Mouse (Mus musculus) kidney, embryonic 16.5 days (tissue): ENCODE data around the gene Vmn1r237. TPM values are rescaled to one million over a fixed set of nuclear protein-coding genes. Genes with fewer than 3 reads are reported as not detected.

Experiments
- ATAC-seq: fragments of 200-750 bp; cut with Nextera tagmentation; 2 replicates; pipeline ENCODE4 v1.8.0; 2017; ENCODE audit warnings: moderate TSS enrichment; ENCODE audit not compliant: low FRiP score, low TSS enrichment
- H3K27ac ChIP-seq: fragments of 300-500 bp; sonication (generic); 2 replicates; pipeline ENCODE4 v1.5.1; 2014; ENCODE audit warnings: low read length
- H3K27me3 ChIP-seq: fragments of 300-500 bp; sonication (generic); 2 replicates; pipeline ENCODE4 v1.6.1; 2014; ENCODE audit warnings: low read length, control low read depth, mixed read lengths; ENCODE audit not compliant: insufficient read depth
- H3K36me3 ChIP-seq: fragments of 300-500 bp; sonication (generic); 2 replicates; pipeline ENCODE4 v1.6.1; 2014; ENCODE audit warnings: low read length, control low read depth, mixed read lengths; ENCODE audit not compliant: insufficient read depth
- H3K4me1 ChIP-seq: fragments of 300-500 bp; sonication (generic); 2 replicates; pipeline ENCODE4 v1.6.1; 2014; ENCODE audit warnings: low read length, control low read depth, mixed read lengths; ENCODE audit not compliant: insufficient read depth
- H3K4me2 ChIP-seq: fragments of 300-500 bp; sonication (generic); replicated peaks from 2 replicates; pipeline ENCODE4 v1.6.1; 2014; ENCODE audit warnings: low read depth, low read length
- H3K4me3 ChIP-seq: fragments of 300-500 bp; sonication (generic); 2 replicates; pipeline ENCODE4 v1.5.1; 2014; ENCODE audit warnings: mild to moderate bottlenecking, low read length
- H3K9ac ChIP-seq: fragments of 300-500 bp; sonication (generic); replicated peaks from 2 replicates; pipeline ENCODE4 v1.6.1; 2014; ENCODE audit warnings: low read length
- H3K9me3 ChIP-seq: fragments of 300-500 bp; sonication (generic); 2 replicates; pipeline ENCODE4 v1.6.1; 2016; ENCODE audit warnings: low read length, control low read depth
- WGBS: fragments of 180-500 bp; shearing (Covaris S2); extraction: QIAGEN DNeasy Blood & Tissue Kit; methylation state at CpG from one replicate; pipeline ENCODE4 v1.1.7; 2014; 5-methylcytosine and 5-hydroxymethylcytosine counted together
- microRNA-seq: library from miRNA; unstranded; fragments of <30 nt; microRNA quantifications from one replicate; pipeline ENCODE4, GENCODE M21; 2016
- polyA plus RNA-seq: library from polyadenylated mRNA; unstranded; fragments of >200 nt; fragmentation: Nextera tagmentation; extraction: Ambion mirVana; gene quantifications from 2 replicates; pipeline ENCODE4 v1.2.1, GENCODE M21; 2015

The Vmn1r237 gene
- not detected in 2 replicates for polyA plus RNA-seq

DNA sequence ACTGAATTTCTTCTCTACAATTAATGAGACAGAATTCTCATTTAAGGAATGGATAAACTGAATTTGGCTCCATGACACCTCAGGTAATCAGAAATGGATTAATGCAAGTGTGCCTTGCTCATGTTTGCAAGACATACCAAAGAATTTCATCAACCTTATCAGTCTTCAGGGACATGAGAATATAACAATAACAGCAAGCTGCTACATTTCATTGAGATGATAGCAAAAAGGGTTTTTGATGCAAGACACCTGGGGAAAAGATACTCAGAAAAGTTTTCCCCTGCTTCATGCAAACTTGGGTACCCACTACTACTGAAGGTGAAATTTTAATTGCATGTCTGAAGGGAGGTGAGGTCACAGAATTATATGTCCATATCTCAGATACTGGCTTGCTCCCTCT lies at the start of gene Vmn1r237:
Vmn1r237 (plus strand) TSS at position 301 of the 400 bp plus-strand sequence.
- H3K4me2 ChIP-seq: no peak within 1 kb of the TSS
- H3K9me3 ChIP-seq: no peaks in the 10 kb centered on the region
- H3K27ac ChIP-seq: no peak within 1 kb of the TSS
- H3K4me3 ChIP-seq: no peak within 1 kb of the TSS
- ATAC-seq: no peak
- H3K36me3 ChIP-seq: no peaks in the 10 kb centered on the region
- H3K27me3 ChIP-seq: no peaks in the 10 kb centered on the region
- no peaks in the 10 kb centered on the region for H3K4me1 ChIP-seq
- no peak within 1 kb of the TSS for H3K9ac ChIP-seq

DNA sequence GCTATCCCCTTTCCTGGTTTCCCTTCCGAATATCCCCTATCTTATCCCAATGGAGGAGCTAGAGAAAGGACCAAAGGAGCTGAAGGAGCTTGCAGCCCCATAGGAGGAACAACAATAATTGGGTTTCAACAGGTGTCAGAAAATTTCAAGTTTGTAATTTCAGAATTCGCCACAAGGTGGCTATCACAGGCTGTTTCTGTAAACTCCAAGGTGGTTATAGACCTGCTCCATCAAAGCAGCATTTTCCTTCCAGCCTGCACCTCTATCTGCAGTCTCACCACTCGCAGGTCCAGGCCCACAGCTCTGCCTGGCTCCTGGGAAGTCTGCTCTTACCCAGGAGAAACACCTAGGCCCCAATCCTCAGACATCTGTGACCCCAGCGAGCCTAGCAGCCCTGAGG lies 39.6 kb upstream of the Vmn1r237 start:
- WGBS: 8% methylated on average over 4 of the region's 4 CpGs
- Histone ChIP-seq H3K4me2 (no peak overlapping the region), H3K36me3 (no peaks in the 10 kb centered on the region), H3K27ac (no peak overlapping the region), H3K9me3 (no peaks in the 10 kb centered on the region), H3K27me3 (0 out of 2 replicates have a peak, but pooled peaks cover 2% of the 10 kb centered on the region), H3K9ac (no peak overlapping the region), H3K4me1 (no peaks in the 10 kb centered on the region), H3K4me3 (no peak overlapping the region)
- ATAC-seq: no peak

DNA sequence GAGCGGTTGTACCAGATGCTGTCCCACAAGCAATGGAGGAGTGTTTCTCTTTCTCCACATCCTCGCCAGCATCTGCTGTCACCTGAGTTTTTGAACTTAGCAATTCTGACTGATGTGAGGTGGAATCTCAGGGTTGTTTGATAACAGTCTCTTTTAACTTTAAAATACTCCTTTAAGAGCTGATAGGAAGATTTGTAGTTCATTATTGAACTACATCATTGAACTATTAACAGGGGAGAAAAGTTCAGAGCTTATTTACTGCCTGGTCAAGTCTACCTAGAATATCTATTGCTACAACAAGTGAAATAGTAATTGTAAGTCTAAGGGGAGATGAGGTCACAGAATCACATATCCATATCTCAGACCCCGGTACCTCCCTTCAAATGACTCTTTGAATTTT lies 29.0 kb upstream of the Vmn1r237 start, which contains the start of gene Vmn1r236:
Vmn1r236 (plus strand) TSS at position 301 of the 400 bp plus-strand sequence.
- no peaks in the 10 kb centered on the region for H3K9me3 ChIP-seq
- no peaks in the 10 kb centered on the region for H3K27me3 ChIP-seq
- no peaks in the 10 kb centered on the region for H3K4me1 ChIP-seq
- WGBS: 80% methylated on average over 3 of the region's 3 CpGs
- H3K4me3 ChIP-seq: no peak within 1 kb of the TSS
- no peak within 1 kb of the TSS for H3K9ac ChIP-seq
- ATAC-seq: no peak
- H3K27ac ChIP-seq: no peak within 1 kb of the TSS
- no peaks in the 10 kb centered on the region for H3K36me3 ChIP-seq
- H3K4me2 ChIP-seq: no peak within 1 kb of the TSS

DNA sequence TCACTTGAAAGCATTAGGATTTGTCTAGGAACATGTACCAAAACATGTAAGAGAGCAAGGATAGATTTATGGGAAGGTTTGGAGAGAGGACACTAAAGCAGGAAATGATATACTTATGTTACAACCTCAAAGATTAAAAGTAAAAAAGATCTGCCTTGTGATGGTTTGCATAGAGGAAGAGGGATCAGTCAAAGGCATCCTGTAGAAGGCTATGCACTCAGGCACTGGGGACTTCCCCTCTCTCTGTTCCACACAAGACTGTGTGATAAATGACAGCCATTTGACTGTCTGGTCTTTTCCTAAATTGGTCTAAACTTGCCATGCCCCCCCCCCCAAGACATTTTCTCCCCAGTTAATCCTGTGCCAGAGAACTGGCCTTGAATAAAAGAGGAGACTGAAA lies 27.3 kb upstream of the Vmn1r237 start:
- Histone ChIP-seq H3K27ac (no peak overlapping the region), H3K9me3 (no peaks in the 10 kb centered on the region), H3K4me1 (no peaks in the 10 kb centered on the region), H3K27me3 (no peaks in the 10 kb centered on the region), H3K4me2 (no peak overlapping the region), H3K9ac (no peak overlapping the region), H3K4me3 (no peak overlapping the region), H3K36me3 (no peaks in the 10 kb centered on the region)
- ATAC-seq: no peak

DNA sequence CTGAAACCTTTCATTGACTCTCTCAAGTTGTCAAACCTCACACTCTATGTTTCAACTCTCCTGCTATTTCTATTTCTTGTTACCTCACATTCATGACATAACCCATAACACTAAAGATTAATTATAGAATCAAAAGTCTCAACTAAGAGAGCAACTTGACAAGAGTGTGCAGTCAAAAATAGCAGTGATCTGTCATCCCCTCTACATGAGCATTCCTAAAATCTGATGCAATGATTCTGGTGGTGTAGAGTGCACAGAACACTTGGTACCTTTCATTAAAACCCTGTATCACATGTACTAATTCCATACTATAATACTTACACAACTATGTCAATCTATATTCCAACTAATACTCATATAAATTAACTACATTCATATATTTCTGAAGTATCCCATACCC lies 22.0 kb upstream of the Vmn1r237 start:
- Histone ChIP-seq H3K27me3 (no peaks in the 10 kb centered on the region), H3K4me2 (no peak overlapping the region), H3K4me1 (no peaks in the 10 kb centered on the region), H3K27ac (no peak overlapping the region), H3K4me3 (no peak overlapping the region), H3K9me3 (no peaks in the 10 kb centered on the region), H3K36me3 (no peaks in the 10 kb centered on the region), H3K9ac (no peak overlapping the region)
- ATAC-seq: no peak

Small RNAs within 50 kb of the gene (microRNA-seq; reads per million reads assigned to microRNA genes)
- not detected for gene Gm26384

Other genes with a start within 250 kb of the Vmn1r237 start
- not detected in 2 replicates for gene Vmn1r234, start 85.8 kb upstream of the Vmn1r237 start, polyA plus RNA-seq
- gene Vmn1r235, start 55.5 kb upstream of the Vmn1r237 start, polyA plus RNA-seq: not detected in 2 replicates
- gene Vmn1r236, start 28.9 kb upstream of the Vmn1r237 start, polyA plus RNA-seq: not detected in 2 replicates
- 3.9 and 4.1 TPM in 2 replicates for gene Zfp677, start 71.9 kb downstream of the Vmn1r237 start, polyA plus RNA-seq
- gene Zfp54, start 111.4 kb downstream of the Vmn1r237 start, polyA plus RNA-seq: 5.9 and 7.4 TPM in 2 replicates
- 16.6 and 17.4 TPM in 2 replicates for gene Zfp51, start 138.5 kb downstream of the Vmn1r237 start, polyA plus RNA-seq
- 11.4 and 12.3 TPM in 2 replicates for gene Zfp53, start 177.1 kb downstream of the Vmn1r237 start, polyA plus RNA-seq
- gene Zfp52, start 223.7 kb downstream of the Vmn1r237 start, polyA plus RNA-seq: 4.9 and 5.2 TPM in 2 replicates